Mouse (Mus musculus) forebrain, embryonic 16.5 days (tissue): Measurements from ENCODE around the gene Clic3. TPM values are rescaled to one million over a fixed set of nuclear protein-coding genes. Genes with fewer than 3 reads are reported as not detected.

Source experiments
- ATAC-seq: fragments of 200-750 bp; cut with Nextera tagmentation; 2 replicates; pipeline ENCODE4 v1.8.0; 2017; ENCODE audit warnings: mild to moderate bottlenecking, moderate library complexity
- H3K27ac ChIP-seq: fragments of 300-500 bp; sonication (generic); 2 replicates; pipeline ENCODE4 v1.5.1; 2014; ENCODE audit warnings: low read length, control low read depth
- H3K27me3 ChIP-seq: fragments of 300-500 bp; sonication (generic); replicated peaks from 2 replicates; pipeline ENCODE4 v1.6.1; 2014; ENCODE audit warnings: low read length; ENCODE audit not compliant: control insufficient read depth, insufficient read depth
- H3K36me3 ChIP-seq: fragments of 300-500 bp; sonication (generic); 2 replicates; pipeline ENCODE4 v1.6.1; 2014; ENCODE audit not compliant: control insufficient read depth, insufficient read depth
- H3K4me1 ChIP-seq: fragments of 300-500 bp; sonication (generic); replicated peaks from 2 replicates; pipeline ENCODE4 v1.6.1; 2014; ENCODE audit warnings: low read length; ENCODE audit not compliant: control insufficient read depth, insufficient read depth
- H3K4me2 ChIP-seq: fragments of 300-500 bp; sonication (generic); 2 replicates; pipeline ENCODE4 v1.6.1; 2014; ENCODE audit warnings: mild to moderate bottlenecking, low read length, control low read depth
- H3K4me3 ChIP-seq: fragments of 300-500 bp; sonication (generic); replicated peaks from 2 replicates; pipeline ENCODE4 v1.5.1; 2014; ENCODE audit warnings: mild to moderate bottlenecking, low read length, control low read depth
- H3K9ac ChIP-seq: fragments of 300-500 bp; sonication (generic); replicated peaks from 2 replicates; pipeline ENCODE4 v1.6.1; 2014; ENCODE audit warnings: low read depth, low read length, control low read depth
- H3K9me3 ChIP-seq: fragments of 300-500 bp; sonication (generic); 2 replicates; pipeline ENCODE4 v1.6.1; 2016; ENCODE audit warnings: low read length; ENCODE audit not compliant: control insufficient read depth
- WGBS: fragments of 180-500 bp; shearing (Covaris S2); extraction: QIAGEN DNeasy Blood & Tissue Kit; methylation state at CpG from one replicate; pipeline ENCODE4 v1.1.7; 2014; 5-methylcytosine and 5-hydroxymethylcytosine counted together
- polyA plus RNA-seq: library from polyadenylated mRNA; unstranded; fragments of >200 nt; fragmentation: Nextera tagmentation; extraction: Ambion mirVana; gene quantifications from 2 replicates; pipeline ENCODE4 v1.2.1, GENCODE M21; 2015

Clic3 gene
- polyA plus RNA-seq, 1 experiment from 2014 or later, result 4.6 TPM

DNA sequence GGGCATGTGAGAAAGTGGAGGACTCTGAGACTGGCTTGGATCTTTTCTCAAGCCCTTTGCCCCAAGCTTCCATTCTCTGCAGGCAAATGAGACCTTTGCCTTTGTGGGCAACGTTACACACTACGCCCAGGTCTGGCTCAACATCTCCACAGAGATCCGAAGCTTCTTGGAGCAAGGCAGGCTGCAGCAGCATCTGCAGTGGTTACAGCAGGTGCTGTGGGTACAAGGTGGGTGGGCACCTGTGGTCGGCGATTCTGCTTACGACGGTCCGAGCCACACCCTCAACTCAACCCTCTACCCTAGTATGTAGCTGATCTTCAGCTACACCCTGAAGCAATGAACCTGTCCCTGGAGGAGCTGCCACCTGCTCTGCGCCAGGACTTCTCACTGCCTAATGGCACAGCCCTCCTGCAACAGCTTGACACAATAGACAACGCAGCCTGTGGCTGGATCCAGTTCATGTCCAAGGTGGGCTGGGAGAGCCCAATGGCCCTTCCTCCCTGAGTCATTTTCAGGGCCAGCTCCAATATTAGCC is 20.3 kb upstream of the Clic3 start:
- no peak overlapping the region for H3K27ac ChIP-seq
- peaks cover 4% of the 10 kb centered on the region for H3K36me3 ChIP-seq
- H3K27me3 ChIP-seq, result no peaks in the 10 kb centered on the region
- H3K9ac ChIP-seq, result no peak overlapping the region
- no peaks in the 10 kb centered on the region for H3K9me3 ChIP-seq
- H3K4me2 ChIP-seq, result no peak overlapping the region
- no peak for ATAC-seq
- H3K4me1 ChIP-seq, result peaks cover under 1% of the 10 kb centered on the region; the same call in 1 of the 2 replicates
- no peak overlapping the region for H3K4me3 ChIP-seq
- WGBS, result 95% methylated on average over 10 of the region's 10 CpGs

DNA sequence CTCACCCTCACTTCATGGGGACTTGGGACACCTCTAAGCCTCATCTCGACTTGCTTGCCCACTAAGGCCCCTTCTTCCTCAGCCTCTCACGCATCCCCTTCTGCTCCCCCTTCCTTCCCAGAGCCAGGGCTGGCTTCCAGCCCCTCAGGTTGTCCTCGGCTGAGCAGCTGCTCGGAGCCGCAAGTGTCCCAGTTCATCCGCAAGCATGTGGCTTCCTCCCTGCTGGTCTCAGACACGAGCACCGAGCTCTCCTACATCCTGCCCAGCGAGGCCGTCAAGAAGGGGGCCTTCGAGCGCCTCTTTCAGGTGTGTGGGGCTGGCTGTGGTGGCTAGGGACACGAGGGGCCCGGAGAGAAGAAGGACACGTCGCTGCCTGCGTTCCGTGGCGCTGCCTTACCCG is 15.6 kb upstream of the Clic3 start:
- WGBS, result 89% methylated on average over 20 of the region's 20 CpGs
- Histone ChIP-seq H3K27me3 (no peaks in the 10 kb centered on the region), H3K36me3 (peaks cover 26% of the 10 kb centered on the region), H3K9ac (no peak overlapping the region), H3K27ac (no peak overlapping the region), H3K9me3 (no peaks in the 10 kb centered on the region), H3K4me1 (no peaks in the 10 kb centered on the region), H3K4me2 (no peak overlapping the region), H3K4me3 (no peak overlapping the region)
- no peak for ATAC-seq

GRCm38 (mm10) chr2:25442682-25443081 is 14.0 kb upstream of the Clic3 start:
- Histone ChIP-seq H3K36me3 (peaks cover 26% of the 10 kb centered on the region), H3K4me3 (no peak overlapping the region), H3K27me3 (no peaks in the 10 kb centered on the region), H3K4me1 (no peaks in the 10 kb centered on the region), H3K9me3 (no peaks in the 10 kb centered on the region), H3K4me2 (no peak overlapping the region), H3K27ac (no peak overlapping the region), H3K9ac (no peak overlapping the region)
- ATAC-seq, result no peak
- WGBS, result 93% methylated on average over 14 of the region's 14 CpGs

- H3K27ac ChIP-seq, result no peak overlapping the region
- no peaks in the 10 kb centered on the region for H3K4me1 ChIP-seq
- no peak overlapping the region for H3K9ac ChIP-seq
- no peaks in the 10 kb centered on the region for H3K27me3 ChIP-seq
- WGBS, result 92% methylated on average over 8 of the region's 8 CpGs
- no peaks in the 10 kb centered on the region for H3K9me3 ChIP-seq
- no peak overlapping the region for H3K4me3 ChIP-seq
- H3K4me2 ChIP-seq, result no peak overlapping the region
- no peaks in the 10 kb centered on the region for H3K36me3 ChIP-seq
- no peak for ATAC-seq
These were observed 5.6 kb upstream of the Clic3 start for GRCm38 (mm10) chr2:25450853-25451647.

- Histone ChIP-seq H3K4me2 (no peak overlapping the region), H3K4me3 (no peak overlapping the region), H3K4me1 (no peaks in the 10 kb centered on the region), H3K27me3 (no peaks in the 10 kb centered on the region), H3K9ac (no peak overlapping the region), H3K27ac (no peak overlapping the region), H3K36me3 (peaks cover under 1% of the 10 kb centered on the region; the same call in 1 of the 2 replicates), H3K9me3 (no peaks in the 10 kb centered on the region)
- no peak for ATAC-seq
- 31% methylated on average over 1 of the region's 1 CpGs for WGBS
These were observed 3.7 kb upstream of the Clic3 start for GRCm38 (mm10) chr2:25452951-25453350.

DNA sequence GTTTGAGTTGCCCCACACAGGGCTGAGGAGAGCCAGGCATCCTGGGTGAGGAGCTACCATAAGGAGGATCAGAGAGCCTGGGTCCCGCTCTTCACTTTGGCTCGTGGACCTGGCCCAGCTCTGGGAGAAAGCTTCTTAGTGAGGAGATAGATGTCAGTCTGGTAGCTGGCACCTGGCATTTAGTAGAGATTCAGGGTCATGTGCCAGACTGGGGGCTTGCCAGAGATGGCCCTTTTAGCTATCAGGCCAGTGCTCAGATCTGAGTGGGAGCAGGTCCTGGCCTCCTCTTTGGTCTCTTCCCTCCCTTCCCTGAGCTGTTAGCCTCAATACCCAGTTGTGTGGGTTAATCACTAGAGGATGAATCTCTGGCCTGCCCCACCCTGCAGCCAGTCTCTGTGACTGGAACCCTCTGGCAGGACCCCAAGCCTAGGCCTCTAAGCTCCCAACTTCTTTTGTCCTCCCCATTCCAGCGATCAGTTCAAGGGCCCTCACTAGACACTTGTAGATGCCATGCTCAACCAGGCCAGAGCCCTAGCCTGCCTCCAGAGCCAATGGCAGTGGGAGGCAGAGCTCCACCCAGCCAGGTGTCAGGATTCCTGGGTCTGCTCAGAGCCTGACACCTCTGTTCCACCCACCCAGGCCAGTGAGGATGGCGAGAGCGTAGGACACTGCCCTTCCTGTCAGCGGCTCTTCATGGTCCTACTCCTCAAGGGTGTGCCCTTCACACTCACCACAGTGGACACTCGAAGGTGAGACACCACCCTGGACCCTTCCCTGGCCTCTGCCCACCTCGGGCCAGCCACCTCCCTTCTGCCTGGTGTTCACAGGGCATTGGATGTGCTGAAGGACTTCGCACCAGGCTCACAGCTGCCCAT is 621 bp downstream of the Clic3 start:
- no peak overlapping the region for H3K4me3 ChIP-seq
- H3K9me3 ChIP-seq, result no peaks in the 10 kb centered on the region
- no peaks in the 10 kb centered on the region for H3K27me3 ChIP-seq
- no peak for ATAC-seq
- H3K36me3 ChIP-seq, result peaks cover 4% of the 10 kb centered on the region; the same call in 1 of the 2 replicates
- no peak overlapping the region for H3K4me2 ChIP-seq
- WGBS, result 85% methylated on average over 9 of the region's 9 CpGs
- peaks cover 20% of the 10 kb centered on the region for H3K4me1 ChIP-seq
- H3K9ac ChIP-seq, result no peak overlapping the region
- no peak overlapping the region for H3K27ac ChIP-seq

GRCm38 (mm10) chr2:25458911-25459310 is 2.3 kb downstream of the Clic3 start:
- peaks cover 4% of the 10 kb centered on the region; the same call in 1 of the 2 replicates for H3K36me3 ChIP-seq
- ATAC-seq, result no peak
- no peaks in the 10 kb centered on the region for H3K27me3 ChIP-seq
- peaks cover 20% of the 10 kb centered on the region for H3K4me1 ChIP-seq
- H3K27ac ChIP-seq, result no peak overlapping the region
- no peaks in the 10 kb centered on the region for H3K9me3 ChIP-seq
- WGBS, result 77% methylated on average over 5 of the region's 5 CpGs
- no peak overlapping the region for H3K4me3 ChIP-seq
- H3K4me2 ChIP-seq, result no peak overlapping the region
- H3K9ac ChIP-seq, result no peak overlapping the region

- H3K4me1 ChIP-seq, result peaks cover 20% of the 10 kb centered on the region
- H3K27me3 ChIP-seq, result no peaks in the 10 kb centered on the region
- peak overlapping the region; percentile 94 for H3K4me2 ChIP-seq
- 29% methylated on average over 5 of the region's 5 CpGs for WGBS
- peak overlapping the region; percentile 92 for H3K27ac ChIP-seq
- peaks cover 4% of the 10 kb centered on the region; the same call in 1 of the 2 replicates for H3K36me3 ChIP-seq
- H3K9ac ChIP-seq, result peak overlapping the region; percentile 73
- no peaks in the 10 kb centered on the region for H3K9me3 ChIP-seq
- H3K4me3 ChIP-seq, result peak overlapping the region; percentile 51
- peak; percentile 13 for ATAC-seq
These were observed 3.5 kb downstream of the Clic3 start for GRCm38 (mm10) chr2:25460135-25460534.
